Mouse (Mus musculus) left cerebral cortex, adult 8-10 months (tissue): ENCODE measurements at regions not wholly inside any gene's neighbourhood (a gene's known extent, or its start where the extent isn't known, plus 50 kb on each side); places are given as distances from the start of the nearest gene placed in this dataset.

ENCODE experiments used
- DNase-seq, 2 experiments: peaks; one replicate each; pipeline ENCODE4 v3.0.0; 2022; ENCODE audit warnings: low spot score in 2 of 2

DNA sequence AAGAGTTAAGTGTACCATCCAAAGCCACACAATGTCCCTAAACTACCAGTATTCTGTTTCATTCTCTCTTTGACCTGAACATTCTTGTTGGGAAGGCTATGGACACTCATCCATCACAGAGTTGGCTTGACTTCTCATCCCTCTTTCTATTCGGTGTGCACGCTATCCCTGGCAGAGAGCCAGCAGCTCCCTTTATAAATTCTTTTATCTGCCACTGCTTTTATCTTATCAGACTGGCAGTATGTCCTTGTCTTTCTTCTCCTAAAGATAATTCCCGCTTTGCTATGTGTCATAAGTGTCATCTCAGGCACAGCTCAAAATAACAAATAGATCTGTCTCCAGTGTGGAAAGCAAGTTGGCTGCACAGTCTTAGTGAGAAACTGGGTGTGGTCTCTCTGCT, 106.6 kb upstream of the Lipc start:
- DNase-seq = no peak

DNA sequence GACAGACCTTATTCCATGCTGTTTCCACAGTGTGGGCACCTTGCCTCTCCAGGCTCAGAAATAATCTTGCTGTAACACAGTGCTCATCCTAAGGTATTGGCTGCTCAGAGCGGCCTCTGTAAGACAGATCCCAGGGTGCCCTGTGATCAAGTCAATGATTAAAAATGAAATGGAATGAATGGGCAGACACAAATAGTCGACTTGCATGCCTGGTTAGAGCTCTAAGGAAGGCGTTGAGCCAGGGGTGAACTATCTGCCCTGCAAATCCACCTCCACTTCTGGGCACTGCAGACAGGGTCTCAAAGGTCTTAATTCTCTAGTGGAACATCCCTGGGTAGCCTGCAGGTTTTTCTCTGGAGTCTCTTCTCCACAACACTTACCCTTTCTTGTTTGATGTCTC, 104.8 kb upstream of the Lipc start:
- no peak for DNase-seq

DNA sequence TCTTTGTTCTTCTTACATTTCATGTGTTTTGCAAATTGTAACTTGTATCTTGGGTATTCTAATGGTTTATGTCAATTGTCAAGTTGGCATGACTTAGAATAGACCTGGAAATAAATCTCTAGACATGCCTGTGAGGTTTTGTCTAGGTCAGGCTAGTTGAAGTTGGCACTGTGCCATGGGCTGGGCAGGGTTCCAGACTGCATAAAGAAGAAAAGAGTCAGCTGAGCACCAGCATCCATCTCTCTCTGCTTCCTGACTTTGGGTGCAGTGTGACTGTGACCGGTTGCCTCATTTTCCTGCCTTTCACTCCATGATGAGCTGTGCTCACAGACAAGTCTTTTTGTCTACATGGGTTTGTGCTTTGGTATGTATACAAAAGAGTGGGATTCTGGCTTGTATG, 91.9 kb upstream of the Lipc start:
- no peak for DNase-seq

DNA sequence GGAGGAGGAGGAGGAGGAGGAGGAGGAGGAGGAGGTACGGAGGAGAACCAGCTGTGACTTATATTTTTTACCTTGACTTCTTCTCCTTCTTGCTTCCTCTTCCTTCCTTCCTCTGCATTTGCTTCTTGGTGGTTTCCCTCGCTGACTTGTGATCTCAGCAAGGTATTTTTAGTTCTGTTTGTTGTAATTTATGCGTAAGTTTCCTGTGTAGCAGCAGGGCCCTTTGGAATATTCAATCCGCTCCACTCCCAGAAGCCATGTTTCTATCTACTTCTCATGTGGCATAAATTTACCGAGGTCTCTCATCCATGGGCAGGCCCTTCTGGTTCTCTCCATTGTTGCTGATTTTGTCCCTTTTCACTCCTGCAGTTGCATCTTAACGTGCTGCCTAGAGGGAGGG, 83.3 kb upstream of the Lipc start:
- no peak for DNase-seq

DNA sequence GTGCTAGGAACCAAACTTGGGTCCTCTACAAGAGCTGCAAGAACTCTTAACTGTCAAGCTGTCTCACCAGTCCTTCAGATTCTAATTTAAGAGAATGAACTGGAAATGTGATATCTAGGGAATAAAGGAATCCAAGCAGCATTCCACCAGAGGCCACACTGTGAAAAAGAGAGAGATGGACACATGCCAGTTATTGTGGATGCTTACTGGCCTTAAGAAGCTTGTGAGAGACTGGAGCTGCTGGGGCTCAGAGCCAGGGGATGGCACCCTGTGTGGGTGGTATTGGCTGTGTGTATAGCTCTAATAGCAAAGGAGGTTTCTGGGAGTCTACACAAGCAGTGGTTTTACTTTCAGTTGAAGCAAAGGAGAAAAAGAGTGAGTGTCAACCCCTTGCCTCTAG, 80.1 kb upstream of the Lipc start:
- no peak for DNase-seq

DNA sequence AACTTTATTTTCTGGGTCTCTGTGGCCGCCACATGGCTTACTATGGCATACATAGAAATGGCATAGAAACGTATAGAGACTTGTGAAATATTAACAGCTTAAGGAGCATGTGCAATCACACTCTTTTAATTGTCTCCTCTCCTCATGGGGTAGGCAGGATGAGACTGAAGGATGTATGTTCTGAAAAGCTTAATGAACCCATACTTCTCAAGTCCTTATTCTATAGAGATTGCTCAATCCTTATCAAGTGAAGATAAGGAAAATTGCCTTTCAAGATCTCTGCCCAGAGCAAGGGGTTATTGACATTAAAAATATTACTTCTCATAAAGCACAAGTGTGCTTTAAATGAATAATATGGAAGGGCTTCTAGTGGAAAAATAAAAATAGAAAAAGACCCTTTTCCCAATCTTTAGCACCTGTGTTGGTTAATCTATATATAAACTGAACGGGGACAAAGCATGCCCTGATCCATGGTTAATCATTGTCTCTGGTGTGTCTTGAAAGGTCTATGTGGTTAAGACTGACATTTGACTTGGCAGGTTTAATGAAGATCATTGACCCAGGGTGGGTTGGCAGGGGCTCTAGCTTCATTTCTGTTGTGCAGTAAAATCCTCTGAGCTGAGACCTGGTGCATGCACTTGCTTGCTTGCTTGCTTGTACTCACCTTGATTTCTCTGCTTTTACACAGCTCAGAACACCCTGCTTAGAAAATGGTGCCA, 78.3 kb upstream of the Lipc start:
- no peak for DNase-seq

DNA sequence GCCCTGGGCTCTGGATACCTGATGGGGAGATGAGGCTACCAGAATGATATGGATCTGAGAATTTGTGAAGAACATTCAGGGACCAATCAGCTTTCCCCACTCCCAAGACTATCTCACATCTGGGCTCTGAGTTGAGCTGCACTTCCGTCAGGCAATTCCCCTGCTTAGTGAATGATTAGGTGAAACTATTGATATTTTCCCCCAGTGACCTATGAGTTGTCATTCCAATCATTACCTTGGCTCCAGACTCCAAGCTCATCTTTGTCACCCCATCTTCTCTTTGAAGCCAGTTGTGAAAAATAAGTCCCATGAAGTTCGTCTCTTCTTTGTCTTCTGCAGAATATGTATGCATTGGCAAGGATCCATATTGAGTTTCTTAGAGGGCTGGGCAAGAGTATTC, 76.1 kb upstream of the Lipc start:
- no peak for DNase-seq

DNA sequence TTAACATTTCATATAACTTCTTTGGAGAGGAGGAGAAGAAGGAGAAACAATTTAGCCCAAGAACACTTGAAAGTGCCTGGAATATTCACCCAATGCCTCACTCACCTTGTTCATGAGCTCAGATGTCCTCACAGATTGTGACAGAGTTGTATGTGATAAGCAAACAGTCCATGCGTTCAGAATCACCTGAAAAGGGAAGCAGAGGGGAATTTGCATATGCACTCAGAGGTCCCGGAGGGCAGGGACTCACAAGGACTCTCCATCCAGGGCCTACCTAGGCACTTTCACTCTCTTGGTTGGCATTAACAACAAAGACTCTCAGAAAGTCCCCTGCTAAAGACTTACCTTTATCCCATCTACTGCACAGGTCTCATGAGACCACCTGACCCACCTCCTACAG, 75.6 kb upstream of the Lipc start:
- no peak for DNase-seq

DNA sequence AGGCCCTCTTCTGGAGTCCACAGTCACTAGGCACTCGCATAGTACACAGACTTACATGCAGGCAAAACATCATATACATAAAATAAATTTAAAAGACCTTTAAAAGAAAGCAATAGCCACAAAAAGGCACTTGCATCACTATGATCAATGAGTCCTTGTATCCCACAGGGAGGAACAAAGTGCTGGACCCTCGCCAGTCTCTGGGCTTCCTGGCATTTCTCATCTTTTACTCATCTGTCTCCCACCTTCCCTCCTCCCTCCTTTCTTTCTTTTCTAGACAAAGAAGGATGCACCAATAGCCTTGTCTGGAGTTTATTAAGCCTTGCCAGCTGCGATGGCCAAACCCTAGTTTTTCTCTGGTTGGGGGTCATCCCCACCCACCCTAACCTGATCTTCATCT, 73.2 kb upstream of the Lipc start:
- DNase-seq = no peak

DNA sequence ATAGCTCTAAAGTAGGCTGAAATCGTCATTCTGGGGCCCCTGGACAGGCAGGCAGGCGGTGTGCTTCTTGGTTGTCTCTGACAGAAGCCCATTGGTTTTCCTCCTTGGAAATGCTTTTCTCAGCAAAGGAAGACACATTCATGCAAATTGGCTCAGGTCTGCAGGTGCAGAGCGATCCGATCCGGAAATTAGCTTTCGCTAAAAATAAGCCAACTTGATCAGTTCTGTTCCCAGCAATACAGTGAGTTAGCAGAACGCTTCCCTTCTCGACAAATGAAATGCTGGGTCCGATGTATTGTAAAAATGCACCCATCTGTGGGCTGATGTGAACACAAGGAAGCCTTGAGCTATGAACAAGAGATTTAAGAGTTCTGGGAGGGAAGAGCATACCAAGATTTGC, 66.2 kb upstream of the Lipc start:
- no peak for DNase-seq

DNA sequence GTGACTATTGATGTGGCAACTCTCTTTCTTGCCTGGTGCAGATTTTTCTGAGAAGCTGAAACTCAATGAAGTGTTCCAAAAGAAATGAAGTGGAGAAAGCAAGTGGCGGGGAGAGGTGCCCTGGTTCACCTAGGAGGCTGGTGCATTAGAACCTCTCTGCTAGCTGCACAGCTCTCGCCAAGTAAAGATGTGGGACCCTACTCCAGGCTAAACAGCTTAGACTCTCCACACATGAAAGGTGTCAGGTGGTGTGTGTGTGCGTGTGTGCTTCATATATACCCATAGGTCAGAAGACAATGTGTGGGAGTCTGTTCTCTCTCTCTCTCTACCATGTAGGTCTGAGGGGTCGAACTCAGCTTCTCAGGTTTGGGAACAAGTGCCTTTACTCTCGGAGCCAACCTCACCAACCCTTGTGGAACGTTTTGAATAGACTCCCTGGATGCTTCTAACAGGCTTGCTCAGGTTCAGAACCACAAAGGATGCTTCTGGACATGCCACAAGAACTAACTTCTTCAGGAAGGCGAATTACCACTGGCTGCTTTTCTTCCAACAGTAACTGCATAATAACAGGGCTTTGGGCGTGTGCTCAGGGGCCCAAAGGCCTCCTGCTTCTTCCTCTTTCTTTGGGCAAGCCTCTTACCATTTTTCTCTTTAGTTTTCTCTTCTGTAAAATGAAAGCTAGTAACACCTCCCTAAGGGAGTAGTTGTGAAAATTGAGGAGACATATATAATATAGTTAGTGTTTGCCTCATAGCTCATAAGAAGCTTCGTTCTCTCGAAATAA, 65.6 kb upstream of the Lipc start:
- DNase-seq = no peak

DNA sequence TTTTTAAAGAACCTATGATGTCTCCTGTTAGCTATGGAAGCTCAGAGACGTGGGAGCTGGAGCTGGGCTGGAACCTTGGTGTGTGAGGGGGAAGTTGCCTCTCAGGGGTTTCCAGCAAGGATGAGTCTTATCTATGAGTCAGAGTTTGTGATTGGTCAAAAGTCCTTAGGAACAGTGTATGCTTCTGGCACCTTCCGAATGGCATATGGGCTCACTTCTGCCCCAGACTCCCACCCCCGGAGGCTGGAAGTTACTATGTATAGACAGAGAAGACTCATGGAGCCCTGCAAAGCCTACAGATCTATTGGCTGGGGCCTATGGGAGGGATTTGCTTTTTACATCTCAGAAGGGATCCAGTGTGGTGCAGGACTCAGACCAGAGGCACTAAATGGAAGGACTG, 63.9 kb upstream of the Lipc start:
- DNase-seq = peak in 1 of 2 experiments; percentile 91

DNA sequence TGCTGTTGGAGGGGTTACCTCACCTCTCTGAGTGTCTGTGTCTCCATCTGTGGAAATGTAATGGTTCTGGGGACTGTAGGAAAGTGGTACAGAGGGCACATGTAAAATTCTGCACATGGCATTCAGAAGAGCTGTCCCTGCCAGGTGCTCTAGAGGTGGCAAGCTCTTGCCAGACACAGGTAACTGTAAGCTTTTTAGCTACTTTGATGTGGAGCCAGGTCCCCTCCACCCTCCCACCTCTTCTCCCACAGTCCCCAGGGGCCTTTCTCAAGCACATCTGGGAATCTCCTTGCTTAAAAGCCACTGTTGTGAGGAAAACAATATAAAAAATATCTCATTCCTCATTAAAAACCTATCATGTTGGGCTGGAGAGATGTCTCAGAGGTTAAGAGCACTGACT, 63.4 kb upstream of the Lipc start:
- DNase-seq = no peak

DNA sequence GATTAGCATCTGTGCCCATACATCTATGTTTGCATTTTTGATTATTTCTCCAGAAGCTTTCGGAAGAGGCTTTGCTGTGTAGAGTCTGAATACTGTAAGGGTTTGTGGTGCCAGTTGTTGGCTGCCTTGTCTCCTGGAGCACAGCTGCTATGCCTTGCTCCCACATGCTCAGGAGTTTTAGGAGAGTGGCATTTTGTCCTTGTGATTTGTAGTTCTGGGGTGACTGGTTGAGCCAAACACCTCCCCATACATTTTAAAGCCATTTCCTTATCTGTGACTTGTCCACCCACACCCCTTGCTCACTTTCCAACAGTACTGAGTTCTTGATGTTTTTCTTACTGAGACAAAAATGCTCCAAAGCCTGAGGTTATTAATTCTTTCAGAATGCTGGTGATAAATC, 60.4 kb upstream of the Lipc start:
- peak in 1 of 2 experiments; percentile 38 for DNase-seq

DNA sequence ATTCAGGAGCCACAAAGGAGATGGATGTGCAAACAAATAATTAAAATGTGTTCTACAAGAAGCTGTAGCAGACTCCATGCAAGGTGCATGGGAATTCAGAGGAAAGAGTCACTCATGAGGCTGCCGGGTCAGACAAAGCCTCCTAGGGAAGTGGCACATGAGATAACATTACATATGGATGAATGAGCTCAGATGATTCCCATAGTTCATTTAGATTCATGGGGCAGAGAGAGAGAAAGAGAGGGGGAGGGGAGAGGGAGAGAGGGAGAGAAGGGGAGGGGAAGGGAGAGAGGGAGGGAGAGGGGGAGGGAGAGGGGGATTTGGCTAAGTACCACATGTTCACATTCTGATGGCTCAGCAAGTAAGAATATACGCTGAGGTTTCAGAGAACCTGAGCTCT, 52.6 kb upstream of the Lipc start:
- no peak for DNase-seq
